Mouse (Mus musculus) lung, postnatal 36 days (tissue): ENCODE data around the gene Rexo2.
"Not testable (repeated sequence)": the region's sequence is repeated elsewhere in the genome, so short reads cannot be mapped to it uniquely, and the experiment has no call there.

ENCODE experiments used
- DNase-seq: peaks from one replicate; pipeline ENCODE4 v3.0.0; 2022; ENCODE audit warnings: mixed read lengths

Gene Rexo2

DNA sequence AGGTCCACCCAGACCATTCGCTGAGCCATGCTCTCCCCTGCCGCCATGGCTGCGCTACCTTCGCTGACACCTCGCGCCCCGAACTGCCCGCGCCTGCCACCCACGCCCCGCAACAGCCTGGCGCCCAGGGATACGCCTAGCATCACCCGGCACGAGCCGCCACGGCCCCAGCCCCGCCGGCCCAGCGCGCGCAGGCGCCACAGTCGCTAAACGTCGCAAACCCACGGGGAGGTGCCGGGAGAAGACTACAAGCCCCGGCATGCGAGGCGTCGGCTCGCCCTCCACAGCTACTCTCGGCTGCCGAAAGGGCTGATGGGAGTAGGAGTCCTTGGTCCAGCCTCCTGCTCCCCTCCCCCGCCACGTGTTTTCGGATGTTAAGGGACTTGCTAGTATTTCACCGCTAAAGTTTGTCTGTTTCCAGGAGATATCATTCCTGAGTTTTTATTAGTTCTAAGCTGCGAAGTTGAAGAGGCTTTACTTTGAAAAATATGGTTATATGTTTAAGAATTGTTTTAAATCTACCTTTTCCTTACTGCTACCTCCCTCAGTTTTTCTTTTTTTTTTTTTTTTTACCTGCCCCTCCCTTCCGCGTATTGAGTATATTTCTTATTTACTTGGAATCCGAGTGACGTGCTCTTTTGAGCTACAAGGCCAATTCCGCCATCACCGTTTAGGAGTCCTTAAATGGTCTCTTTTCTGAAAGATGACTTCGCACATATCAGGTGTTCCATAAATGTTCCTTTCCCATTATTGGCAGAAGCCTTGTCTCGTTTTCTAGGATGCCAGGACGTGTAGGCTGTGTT, at the start of gene Rexo2:
TSS of gene Rexo2 (minus strand) at position 213 of the 803 bp plus-strand sequence.
- peak; percentile 98 for DNase-seq

DNA sequence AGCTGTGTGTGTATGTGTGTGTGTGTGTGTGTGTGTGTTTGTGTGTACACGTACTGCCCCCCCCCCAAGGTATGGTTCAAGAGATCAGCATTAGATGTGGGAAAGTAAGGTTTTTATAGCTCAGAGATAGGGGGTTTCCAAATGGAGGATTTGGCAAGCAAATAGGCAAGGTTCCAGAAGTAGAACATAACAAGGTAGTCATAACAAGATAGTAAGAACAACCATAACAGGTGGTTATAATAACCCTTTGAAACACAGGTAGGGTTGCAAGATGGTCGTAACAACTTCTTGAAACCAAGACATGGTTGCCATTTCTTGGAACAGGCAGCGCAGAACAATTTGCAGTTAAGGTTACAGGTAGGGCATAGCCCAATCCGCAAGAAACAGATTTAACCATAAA, 46.1 kb upstream of the Rexo2 start:
- no peak for DNase-seq

DNA sequence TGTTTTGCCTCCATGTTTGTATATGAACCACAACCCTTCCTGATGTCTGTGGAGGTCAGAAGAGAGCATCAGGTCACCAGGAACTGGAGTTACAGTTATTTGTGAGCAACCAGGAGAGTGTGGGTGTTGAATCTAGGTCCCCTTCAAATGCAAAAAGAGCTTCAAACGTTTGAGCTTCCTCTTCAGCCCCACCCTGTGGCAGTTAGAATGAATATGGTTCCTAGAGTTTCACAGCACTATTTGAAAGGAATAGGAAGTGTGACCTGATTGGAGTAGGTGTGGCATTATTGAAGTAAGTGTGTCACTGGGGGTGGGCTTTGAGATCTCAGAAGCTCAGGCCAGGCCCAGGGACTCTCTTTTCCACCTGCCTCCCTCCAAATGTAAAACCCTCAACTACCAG, 45.1 kb upstream of the Rexo2 start:
- peak; percentile 7 for DNase-seq

DNA sequence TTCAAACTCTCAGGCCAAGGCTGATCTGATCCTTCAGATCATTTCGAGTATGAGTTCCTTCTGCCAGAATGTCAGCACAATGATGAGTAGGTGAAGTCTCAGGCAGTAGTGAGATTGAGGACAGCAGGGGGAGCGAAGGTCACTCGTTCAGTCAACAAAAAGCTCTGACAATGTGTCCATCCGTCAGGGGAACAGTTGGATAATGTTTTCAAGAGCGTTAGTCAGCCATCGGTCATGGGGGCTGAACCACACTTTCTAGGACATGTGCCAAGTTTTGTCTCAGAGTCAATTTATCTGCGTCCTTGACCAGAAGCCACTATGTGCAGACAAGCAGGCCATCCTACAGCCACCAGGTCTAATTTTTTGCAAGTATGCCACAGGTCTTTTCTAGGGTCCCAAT, 40.0 kb upstream of the Rexo2 start:
- not testable (repeated sequence) for DNase-seq

DNA sequence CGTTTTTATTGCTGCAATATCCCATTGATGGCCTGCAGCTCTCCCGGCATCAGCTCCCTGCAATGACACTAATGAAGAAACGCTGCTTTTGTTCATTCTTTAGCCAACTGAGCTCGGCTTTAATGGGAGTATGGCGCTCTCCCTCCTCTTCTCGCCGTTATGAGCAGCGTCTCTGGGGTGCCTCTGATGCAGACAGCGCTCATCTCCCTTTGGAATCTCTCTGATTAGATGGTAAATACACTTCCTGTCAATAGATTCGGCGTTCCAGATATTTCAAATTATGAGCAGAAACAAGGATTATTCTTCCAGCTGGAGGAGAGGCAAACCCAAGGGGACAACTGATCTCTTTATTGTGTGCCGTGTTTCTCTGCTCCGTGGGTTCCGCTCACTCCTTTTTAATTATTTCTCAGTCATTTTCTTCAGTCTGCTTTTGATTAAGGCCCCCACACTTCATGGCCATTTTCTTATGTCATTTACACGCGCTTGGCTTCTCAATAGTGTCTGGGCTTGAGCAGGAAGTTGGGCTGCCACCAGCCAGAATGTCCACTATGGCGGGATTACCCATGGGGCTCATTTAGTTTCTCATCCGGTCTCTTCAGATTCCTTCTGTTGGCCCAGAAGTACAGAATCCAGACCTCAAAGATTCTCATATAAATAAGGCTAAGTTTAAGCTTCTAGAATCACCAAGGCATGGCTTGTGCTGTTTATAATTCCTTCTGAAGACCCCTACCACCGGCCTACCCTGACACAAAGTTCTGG, 37.1 kb upstream of the Rexo2 start:
- no peak for DNase-seq

DNA sequence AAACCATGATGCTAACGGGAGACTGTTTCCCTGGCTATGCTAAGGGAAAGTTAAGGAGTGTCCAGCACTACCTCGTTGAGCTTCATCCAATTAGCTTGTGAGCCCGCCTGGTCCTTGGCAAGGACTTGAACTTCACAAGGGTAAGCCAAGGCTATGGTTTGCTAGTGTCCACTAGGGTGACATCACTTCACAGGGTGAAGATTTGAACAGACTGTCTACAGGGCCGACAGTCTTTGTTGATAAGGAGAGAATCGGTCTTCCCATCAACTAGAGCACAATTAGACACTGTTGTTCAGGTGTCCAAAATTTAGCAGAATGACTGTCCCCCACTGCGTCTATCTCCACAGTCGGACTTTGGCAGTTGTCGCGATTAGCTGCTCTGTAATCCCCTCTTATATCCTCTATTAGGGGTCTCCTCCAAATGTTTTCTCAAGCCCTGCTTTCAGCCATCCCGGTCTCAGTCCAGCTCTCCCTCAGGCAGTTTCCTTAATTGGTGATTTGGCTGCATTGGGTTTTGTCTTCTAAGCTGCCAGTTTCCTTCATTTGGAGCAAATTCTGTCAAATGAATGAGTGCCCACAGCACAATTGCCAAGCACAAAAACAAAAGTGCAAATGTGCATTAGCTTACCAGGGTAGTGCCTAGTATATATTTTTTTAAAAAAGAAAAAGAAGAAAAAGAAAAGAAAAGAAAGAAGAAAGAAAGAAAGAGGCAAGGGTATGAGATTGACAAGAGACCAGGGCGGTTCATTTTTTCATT, 36.4 kb upstream of the Rexo2 start:
- DNase-seq = no peak

DNA sequence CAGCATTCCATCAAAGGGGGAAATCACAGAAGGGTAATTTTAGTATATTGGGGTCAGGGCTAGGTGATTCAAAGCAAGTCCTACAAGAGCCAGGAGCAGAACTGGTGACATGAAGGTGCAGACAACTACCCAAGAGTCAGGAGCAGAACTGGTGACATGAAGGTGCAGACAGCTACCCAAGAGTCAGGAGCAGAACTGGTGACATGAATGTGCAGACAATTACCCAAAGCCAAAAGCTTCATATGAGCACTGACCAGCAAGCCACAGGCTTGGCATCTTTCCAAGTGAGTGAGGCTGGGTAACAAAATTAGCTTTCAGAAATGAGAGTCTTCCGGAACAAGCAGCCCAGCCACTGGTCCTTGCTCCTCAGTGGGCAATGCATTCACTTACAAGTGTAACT, 34.9 kb upstream of the Rexo2 start:
- DNase-seq = peak; percentile 48

DNA sequence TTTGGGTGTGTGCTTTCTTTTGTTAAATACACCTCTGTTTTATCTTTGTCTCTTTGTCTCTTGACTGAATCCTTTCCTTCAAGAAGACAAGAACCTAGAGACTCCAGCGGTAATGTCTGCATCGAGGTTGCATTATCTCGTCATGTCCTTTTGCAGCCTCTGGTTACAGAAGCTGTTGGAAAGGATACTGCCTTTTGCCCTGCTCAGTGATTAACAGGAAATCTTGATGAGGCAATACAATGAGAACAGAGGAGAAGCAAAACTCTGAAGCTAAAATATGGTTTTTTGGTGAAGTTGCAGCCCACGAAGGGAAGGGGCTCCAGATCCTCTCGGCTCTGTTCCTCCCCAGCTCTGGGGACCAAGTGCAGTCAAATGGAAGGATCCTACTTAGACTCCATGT, 29.7 kb upstream of the Rexo2 start:
- DNase-seq = no peak

DNA sequence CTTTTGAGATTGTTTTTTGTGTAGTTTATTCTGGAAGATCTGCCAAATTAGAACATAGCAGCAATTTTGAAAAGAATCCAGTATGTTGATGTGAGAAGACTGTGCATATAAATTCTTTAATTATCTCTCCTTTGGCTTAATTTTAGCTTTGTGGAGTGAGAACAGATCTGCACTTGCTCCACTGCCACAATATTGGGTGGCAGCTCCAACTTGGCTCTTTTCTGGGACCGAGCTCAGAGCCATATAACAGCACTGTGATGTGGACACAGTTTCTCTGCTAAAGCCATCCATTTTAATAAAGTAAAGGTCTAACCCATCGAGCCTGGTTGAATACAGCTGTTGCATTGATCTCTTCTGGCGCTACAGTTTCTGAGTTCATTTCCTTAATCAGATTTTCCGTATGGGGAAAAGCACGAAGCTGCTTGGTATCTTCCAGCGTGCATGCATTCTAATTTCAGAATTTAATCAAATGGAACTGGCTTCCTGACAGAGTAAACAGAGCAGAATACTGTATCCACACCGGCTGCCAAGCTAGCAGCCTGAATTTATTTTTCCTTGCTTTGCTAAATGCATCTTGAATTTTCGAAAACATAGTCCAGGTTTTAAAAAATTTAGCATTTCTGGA, 24.4 kb upstream of the Rexo2 start:
- no peak for DNase-seq

DNA sequence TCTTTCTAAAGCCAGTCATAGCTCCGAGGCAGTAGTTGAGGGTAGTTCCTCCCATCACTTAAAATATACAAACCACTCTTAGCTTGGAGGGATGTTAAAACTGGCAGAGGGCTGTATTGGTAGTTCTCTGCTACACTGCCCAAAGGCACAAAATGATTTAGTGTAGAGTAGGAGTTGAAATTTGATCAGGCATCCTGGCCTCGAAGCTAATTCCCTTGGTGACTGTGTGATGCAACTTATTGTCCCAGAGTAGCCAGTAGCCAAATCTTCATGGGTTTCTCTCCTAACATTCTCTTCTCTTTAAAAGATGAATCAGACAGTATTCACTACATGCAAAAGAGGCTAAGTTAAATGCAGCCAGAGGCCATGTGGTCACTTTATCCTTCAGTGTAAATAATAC, 22.6 kb upstream of the Rexo2 start:
- no peak for DNase-seq

DNA sequence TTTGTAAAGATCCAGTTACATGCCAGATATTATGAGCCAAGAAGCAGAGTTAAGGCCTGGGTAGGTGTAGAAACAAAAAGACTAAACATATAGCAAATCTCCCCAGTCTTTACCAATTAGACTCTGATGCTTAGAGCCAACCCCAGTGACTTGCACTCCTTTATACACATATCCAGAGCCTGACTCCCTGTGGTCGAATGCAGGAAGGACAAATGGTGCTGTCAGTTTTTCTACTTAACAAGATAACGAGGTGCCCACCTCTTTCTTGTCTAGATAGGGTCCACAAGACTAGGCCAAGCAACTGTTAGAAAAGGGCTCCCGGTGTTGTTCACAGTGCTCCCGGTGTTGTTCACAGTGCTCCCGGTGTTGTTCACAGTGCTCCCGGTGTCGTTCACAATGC, 20.8 kb upstream of the Rexo2 start:
- no peak for DNase-seq

DNA sequence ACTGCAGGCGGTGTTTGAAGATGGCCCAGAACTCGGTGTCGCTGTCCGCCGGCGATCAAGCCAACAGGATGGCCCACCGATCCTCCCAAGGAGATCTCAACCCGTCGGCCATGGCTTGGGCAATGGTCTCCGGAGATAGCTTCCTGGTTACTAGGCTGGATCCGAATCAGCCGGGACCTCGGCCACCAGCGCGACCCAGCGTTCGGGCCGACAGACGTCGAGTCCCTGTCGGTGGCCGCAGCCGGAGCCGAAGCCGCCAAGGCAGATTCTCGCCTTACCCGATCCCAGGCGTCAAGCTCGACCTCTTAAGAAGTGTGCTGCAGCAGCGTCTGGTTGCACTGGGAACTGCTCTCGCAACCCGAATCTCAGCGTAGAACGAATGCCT, 15.1 kb upstream of the Rexo2 start:
- no peak for DNase-seq

DNA sequence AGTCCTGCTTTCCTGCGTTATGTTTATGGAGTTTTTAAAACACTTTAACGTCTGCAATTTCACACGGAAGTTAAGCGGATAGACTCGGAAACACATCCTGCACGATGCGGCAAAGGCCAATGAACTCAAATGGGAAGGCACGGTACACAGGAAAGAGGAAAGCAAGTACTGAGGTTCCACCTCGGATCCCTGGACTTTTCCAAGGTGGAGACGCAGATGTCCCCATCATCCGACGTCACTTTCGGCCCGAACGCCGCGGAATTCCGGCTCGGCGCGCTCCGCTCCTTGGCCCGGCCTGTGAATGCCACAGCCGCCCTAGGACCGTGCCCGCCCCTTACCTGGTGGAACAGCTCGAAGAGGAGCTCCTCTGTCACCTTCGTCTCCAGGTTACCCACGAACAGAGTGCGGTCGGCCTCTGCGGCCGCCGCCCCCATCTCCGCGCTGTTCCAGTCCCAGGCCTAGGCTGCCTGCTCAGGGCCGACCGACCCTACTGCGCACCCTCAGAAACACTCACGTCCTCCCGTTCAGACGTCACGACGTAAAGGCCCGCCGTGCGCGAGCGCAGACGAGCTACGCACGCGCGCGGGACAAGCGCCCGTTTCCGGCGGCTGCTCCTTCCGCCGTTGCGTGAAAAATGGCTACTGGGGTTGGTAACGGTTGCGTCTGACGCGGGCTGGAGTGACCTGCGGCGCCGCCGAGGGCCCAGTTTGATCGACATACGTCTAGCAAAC, 14.6 kb upstream of the Rexo2 start, which contains the start of the genes Rbm7 and Gm5617:
TSS of gene Rbm7 (minus strand) at position 483 of the 731 bp plus-strand sequence.
TSS of gene Gm5617 (plus strand) at position 626 of the 731 bp plus-strand sequence.
- peak; percentile 96 for DNase-seq

DNA sequence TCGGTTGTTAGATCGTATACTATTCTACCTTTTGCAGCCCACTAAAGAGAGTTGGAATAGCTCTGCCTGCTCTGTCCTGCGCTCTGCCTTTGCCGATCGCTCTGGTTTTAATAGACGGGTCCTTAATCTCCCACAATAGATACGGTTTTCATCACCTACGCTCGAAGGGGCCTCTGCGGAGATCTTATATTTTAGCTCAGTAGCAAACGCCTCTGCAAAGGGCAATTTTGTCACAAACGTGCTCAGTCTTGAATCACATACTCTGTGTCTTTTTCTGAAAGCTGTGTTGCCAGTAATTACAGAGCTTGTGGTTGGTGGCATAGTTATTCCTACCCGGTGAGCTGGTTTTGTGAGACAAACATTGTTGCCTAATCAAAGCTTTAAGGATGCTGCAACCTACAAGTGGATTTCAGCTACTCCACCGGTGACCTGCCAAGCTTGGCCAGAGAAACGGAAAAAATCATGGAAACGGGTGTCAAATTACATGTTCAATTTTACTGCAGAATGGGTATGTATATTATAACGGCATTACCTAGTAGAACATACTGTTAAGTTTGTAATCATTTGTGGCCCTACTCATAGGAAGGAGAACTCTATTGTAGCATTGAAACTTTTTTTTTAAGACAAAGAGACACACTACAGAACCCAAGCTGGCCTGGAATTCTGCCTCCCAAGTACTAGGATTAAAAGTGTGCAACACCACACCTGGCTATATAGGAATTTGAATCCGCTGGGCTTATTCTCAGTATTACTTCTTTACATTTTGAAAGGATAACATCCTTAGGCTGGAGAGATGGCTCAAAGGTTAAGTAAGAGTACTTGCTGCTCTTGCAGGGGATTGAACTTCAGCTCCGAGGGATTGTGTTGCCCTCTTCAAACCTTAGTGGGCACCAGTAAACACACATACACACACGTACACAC, 1.1 kb upstream of the Rexo2 start:
- DNase-seq = peak; percentile 48

DNA sequence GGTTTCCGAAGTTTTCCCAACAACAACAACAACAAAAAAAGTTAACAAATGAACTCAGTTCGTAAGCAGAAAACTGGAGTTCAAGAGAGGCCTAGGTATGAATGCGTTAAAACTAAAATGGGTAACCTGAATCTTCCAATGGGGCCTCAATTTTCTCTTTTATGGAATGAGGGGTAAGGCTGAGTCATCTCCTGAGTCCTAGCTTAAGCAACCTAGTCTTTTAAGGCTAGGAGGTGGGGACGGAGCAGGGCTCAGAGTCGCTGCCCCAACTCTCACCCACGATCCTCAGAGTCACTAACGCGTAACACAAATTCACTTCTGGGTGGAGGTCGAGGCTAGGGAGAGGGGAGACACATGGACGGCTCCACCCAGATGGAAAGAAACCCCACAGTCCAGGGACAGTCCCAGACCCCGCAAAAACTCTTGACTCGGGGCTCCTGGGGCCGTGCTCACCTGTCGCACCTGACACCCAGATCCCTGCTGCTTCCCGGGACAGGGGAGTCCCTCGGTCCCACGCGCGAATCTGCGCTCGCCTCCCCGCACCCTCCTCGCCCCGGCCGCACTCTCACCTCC, 499 bp downstream of the Rexo2 start:
- DNase-seq = no peak

DNA sequence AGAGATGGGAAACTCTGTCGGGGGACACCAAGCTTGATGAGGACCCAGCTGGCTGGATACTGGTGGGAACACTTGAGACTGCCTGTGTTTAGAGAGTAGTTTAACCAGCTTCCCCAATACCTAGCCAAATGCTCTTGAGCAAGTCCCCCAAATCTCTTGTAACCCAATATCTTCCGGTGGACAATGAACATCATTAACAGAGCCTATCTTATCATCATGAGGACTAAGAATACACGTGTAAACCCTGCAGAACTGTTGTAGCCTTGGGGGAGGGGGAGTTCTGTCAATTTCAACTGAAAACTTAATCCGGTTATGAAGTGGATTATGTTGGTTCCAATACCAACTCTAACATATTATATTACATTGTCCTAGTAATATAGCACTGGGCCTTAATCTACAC, 1.6 kb downstream of the Rexo2 start:
- no peak for DNase-seq

DNA sequence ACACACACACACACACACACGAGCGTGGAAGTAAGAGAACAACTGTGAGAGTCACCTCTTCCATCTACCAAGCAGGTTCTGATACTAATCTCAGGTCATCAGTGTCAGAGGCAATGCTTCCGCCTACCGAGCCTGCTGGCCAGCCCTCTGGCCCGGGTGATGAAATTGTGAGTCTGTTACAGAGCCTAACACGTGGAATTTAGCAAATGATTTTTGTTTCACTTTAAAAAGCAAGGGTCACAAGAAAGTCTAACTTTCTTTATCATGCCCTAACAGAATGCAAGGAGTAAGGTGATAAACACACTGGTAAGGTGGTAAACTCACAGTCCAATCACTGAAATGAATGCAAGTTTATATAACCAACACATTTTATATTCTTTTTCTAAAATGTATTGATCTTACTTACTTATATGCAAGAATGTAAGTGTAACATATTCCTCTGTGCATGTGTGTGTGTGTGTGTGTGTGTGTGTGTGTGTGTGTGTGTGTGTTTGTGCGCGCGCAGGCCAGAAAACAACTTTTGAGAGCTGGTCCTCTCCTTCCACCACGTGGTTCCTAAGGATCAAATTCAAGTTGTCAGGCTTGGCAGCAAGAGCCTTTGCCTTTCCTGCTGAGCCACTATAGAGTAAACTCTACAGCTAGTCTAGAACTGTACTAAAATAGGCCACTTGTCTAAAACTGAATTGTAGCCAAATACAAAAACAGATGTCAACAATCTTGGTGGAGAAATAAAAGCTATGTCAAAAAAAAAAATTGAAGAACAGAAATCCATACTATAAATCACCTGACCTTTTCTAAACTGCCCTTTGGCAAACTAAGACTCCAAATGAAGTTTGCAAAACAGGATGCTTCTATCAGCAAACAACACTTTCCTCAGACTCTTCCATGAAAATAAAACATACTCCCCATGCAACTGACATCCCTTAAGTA, 3.9 kb downstream of the Rexo2 start:
- DNase-seq = peak; percentile 65

DNA sequence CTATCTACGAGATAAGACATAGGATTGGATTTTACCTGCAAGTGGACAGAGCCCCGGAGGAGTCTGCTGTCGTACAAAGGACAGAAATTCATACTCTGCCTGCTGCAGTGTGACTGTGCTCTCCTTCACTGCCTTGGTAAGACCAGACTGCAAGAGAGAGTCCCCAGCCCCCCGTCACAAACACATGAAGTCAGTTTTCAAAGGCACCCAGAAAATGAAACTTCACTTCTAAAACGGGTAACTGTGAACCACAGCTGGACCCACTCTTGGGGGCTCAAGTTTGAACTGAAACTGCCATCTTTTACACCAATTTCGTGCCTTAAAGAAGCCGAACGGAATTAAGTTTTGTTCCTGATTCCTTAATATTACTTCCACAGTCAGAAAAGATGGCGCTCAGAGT, 6.1 kb downstream of the Rexo2 start:
- no peak for DNase-seq

DNA sequence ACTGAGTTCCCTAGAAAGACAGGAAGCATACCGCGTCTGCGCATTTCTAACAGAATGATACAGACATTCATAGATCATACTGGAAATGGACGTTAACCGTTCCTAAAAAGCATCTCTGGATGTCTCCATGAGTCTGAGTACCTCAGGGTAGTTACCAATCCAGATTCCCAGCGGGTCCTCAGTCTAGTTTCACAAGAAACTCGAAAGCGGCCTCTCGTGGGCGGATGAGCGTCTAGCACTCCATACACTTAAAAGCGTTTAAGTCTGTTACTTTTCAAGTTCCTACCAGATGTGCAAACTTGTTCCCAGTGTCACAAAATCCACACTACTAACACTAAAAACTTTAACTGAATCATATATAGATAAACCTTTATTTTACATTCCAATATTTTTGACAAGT, 7.3 kb downstream of the Rexo2 start:
- DNase-seq = no peak
